Mouse (Mus musculus) common myeloid progenitor, adult 5-6 weeks (primary cell): Measurements from ENCODE around the gene 4930522H14Rik. TPM values are rescaled to one million over a fixed set of nuclear protein-coding genes. Genes with fewer than 3 reads are reported as not detected.

Source experiments
- ATAC-seq: replicated peaks from 2 replicates; pipeline ENCODE4 v1.8.0; 2016; ENCODE audit warnings: low read depth, mild to moderate bottlenecking, moderate TSS enrichment, inconsistent platforms; ENCODE audit not compliant: poor library complexity, severe bottlenecking
- total RNA-seq: library from RNA; stranded (forward); fragments of 200-1000, 187-1606 nt; gene quantifications from 2 replicates; pipeline ENCODE4 v1.2.3, GENCODE M21; 2017

4930522H14Rik gene
- not detected in 2 replicates for total RNA-seq

- no peak for ATAC-seq
These were observed at the start of gene 4930522H14Rik for GRCm38 (mm10) chr4:109531111-109531510. Gene 4930522H14Rik, minus strand, starts transcription at chr4:109531297.

- no peak for ATAC-seq
These were observed 47.3 kb upstream of the 4930522H14Rik start for GRCm38 (mm10) chr4:109578356-109578755.

GRCm38 (mm10) chr4:109576933-109577332 is 45.8 kb upstream of the 4930522H14Rik start:
- 0 out of 2 replicates have a peak, but pooled peaks have one; percentile 42 for ATAC-seq

DNA sequence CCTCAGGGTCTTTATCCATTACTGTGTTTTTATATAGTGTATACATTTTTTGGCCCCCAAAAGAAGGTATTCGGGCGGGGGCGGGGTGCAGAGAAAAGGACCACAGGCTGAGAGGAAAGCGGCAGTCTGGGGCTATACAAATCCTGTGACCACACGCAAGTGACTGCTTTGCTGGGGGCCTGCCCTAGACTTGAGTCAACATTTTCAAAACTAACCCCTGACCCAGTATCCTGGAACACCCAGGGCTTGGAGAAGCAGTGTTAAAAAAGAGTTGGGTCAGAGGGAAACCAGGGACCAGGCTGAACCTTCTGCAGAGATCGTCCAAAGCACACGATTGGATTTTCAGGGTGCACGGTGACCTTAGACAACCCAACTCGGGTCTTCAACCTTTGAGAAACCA is 43.7 kb upstream of the 4930522H14Rik start:
- no peak for ATAC-seq

DNA sequence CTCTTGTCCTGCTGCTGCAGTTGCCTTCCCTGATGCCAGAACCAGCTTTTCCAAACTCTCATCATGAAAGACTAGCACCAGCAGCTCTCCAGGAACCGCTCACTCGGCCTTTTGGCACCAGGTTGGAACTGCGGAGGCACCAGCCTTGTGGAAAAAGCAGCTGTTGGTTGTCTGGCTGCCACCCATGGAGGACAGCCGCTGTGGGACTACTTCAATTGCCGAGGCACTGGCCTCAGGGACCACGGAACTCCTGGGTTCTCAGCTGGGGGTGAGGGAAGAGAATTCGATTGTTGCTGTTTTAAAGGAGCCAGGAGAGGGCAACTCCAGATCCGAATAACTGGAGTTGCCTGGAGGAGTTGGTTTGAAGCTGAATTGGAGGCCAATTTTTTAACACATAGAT is 43.2 kb upstream of the 4930522H14Rik start:
- ATAC-seq: no peak

DNA sequence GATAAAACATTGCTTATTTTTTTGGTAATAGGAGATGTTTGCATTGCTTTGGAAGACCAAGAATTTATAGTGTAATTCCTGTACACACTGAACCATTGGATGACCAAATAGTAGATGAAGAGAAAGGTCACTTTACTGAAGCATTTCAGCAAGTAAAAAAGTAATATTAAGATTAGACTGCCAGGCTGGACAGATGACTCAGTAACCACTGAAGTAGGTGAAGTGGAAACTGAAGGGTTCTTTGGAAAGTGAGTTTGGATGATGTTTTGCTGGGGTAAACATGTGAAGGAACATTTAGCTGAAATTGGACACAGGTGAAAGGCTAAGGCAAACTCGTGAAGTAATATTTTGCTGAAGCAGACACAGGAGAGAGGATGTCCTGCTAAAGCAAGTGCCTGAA is 41.5 kb upstream of the 4930522H14Rik start:
- no peak for ATAC-seq

GRCm38 (mm10) chr4:109569421-109569820 is 38.3 kb upstream of the 4930522H14Rik start:
- ATAC-seq: no peak

GRCm38 (mm10) chr4:109568959-109569358 is 37.9 kb upstream of the 4930522H14Rik start:
- ATAC-seq: no peak

DNA sequence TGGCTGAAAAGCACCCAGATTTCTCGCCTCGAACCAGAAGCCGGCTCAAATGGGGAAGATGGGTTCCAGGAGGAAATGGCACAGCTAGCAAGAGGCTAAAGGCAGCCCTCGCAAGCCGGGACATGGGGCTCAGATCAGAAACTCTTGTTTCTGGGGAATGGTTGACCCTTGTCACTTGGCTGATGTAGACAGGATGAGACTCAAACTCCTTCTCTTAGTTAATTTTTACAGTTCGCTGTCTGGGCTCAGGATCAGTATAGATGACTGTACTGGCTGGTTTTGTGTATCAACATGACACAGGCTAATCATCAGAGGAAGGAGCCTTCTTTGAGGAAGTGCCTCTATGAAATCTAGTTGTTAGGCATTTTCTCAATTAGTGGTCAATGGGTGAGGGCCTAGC is 33.6 kb upstream of the 4930522H14Rik start:
- ATAC-seq: no peak

DNA sequence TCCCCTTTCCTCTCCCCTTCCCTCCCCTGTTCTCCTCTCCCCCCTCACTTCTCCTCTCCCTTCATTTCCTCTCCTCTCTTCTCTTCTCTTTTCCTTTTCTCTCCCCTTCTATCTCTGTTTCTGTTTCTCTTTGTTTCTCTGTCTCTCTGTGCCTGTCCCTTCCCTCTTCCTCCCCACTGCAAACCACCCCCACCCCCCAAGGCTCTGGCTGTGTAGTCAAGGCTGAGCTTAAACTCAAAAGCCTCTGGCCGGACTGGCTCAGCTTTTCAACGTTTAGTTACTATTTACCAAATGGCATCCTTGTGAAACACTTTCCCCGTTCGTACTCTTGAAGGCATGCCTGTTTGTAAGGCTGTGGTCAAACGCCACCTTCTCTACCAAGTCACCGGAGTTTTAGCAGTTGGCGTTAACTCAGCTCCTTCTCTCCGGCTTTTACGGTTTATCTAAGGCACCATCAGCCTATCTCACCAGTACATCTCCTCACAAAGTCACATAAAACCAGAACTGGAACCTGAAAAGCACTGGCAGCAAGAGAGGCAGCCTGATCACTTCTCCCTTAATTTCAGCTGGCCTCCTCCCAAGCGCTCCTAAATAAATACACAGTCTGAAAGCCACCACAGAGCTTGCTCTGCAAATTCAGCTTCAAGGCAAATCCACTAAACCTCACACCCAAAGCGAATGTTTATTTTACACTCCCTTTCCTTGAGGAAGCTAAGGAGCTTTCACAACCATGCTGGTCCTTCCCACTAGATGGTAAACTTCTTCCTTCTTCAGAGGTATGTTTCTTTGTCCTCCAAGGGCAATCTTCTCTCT is 19.4 kb upstream of the 4930522H14Rik start:
- peak; percentile 60 for ATAC-seq

- ATAC-seq: no peak
These were observed 16.2 kb upstream of the 4930522H14Rik start for GRCm38 (mm10) chr4:109547306-109547705.

- ATAC-seq: no peak
These were observed 15.4 kb upstream of the 4930522H14Rik start for GRCm38 (mm10) chr4:109546538-109546937.

DNA sequence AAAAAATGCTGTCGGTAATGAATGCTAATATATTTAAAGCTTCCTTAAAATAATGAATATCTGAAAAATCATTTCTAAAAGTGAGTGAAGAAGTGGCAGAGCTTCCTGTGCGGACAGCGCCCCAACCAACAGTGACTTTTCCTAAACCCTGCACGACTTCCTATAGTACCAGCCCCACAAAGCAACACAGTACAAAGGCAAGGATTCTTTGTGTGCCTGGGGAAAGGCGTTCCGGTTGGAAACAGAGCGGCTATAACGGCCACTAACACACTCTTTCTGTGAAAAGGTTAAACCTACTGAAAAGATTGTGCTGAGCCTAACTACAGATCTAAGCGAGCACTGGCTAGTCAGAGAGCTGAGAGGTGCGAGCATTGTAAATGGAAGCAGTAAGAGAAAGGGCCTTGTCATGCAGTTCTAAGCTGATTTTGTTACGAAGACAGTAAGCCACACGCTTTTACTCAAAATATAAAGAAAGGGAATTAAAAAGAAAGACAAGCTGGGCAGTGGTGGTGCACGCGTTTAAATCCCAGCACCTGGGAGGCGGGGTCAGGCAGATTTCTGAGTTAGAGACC is 766 bp downstream of the 4930522H14Rik start:
- no peak for ATAC-seq

- peak; percentile 100 for ATAC-seq
These were observed 26.2 kb downstream of the 4930522H14Rik start for GRCm38 (mm10) chr4:109504885-109505284.

GRCm38 (mm10) chr4:109498476-109498875 is 32.6 kb downstream of the 4930522H14Rik start:
- ATAC-seq: no peak

- ATAC-seq: no peak
These were observed 37.5 kb downstream of the 4930522H14Rik start for GRCm38 (mm10) chr4:109493581-109493980.

- ATAC-seq: no peak
These were observed 42.3 kb downstream of the 4930522H14Rik start for GRCm38 (mm10) chr4:109488812-109489211.

GRCm38 (mm10) chr4:109484621-109485020 is 46.5 kb downstream of the 4930522H14Rik start, which contains the start of gene Rnf11:
Gene Rnf11, minus strand, starts transcription at chr4:109484728.
- ATAC-seq: peak; percentile 46

- ATAC-seq: no peak
These were observed 48.4 kb downstream of the 4930522H14Rik start for GRCm38 (mm10) chr4:109482701-109483100.

DNA sequence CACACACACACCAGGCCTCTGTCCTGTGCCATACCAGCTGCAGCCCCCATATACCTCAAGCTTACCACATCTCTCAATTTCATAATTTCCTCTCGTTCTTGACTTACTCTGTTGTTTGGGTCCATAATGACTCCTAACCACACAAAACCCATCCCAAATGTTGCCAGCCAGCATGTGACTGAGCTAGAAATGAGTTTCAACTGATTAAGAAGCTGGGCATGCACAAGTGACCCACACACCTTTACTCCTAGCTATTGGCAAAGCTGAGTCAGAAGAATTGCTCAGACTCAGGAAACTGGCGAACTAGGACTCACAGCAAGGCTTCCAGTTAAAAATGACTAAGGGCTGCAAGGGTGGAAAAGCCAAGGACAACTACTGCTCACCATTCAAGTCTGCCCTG is 49.7 kb downstream of the 4930522H14Rik start:
- ATAC-seq: peak; percentile 27

GRCm38 (mm10) chr4:109477454-109477853 is 53.6 kb downstream of the 4930522H14Rik start:
- no peak for ATAC-seq
